Mouse (Mus musculus) heart, embryonic 16.5 days (tissue): ENCODE measurements around the gene Plb1. TPM values are rescaled to one million over a fixed set of nuclear protein-coding genes. Genes with fewer than 3 reads are reported as not detected.

Source experiments
- ATAC-seq: fragments of 200-750 bp; cut with Nextera tagmentation; replicated peaks from 2 replicates; pipeline ENCODE4 v1.8.0; 2017; ENCODE audit warnings: moderate number of reproducible peaks; ENCODE audit not compliant: insufficient read depth, low FRiP score; ENCODE audit errors: extremely low read depth
- H3K27ac ChIP-seq: fragments of 300-500 bp; sonication (generic); 2 replicates; pipeline ENCODE4 v1.5.1; 2014; ENCODE audit warnings: mild to moderate bottlenecking, low read length, control low read depth, moderate library complexity
- H3K27me3 ChIP-seq: fragments of 300-500 bp; sonication (generic); 2 replicates; pipeline ENCODE4 v1.6.1; 2014; ENCODE audit warnings: low read length, mixed read lengths; ENCODE audit not compliant: control insufficient read depth, insufficient read depth
- H3K36me3 ChIP-seq: fragments of 300-500 bp; sonication (generic); 2 replicates; pipeline ENCODE4 v1.6.1; 2014; ENCODE audit not compliant: control insufficient read depth, insufficient read depth
- H3K4me1 ChIP-seq: fragments of 300-500 bp; sonication (generic); 2 replicates; pipeline ENCODE4 v1.6.1; 2014; ENCODE audit warnings: low read length, mixed read lengths; ENCODE audit not compliant: control insufficient read depth, insufficient read depth
- H3K4me2 ChIP-seq: fragments of 300-500 bp; sonication (generic); 2 replicates; pipeline ENCODE4 v1.6.1; 2014; ENCODE audit warnings: low read depth, mild to moderate bottlenecking, control low read depth, low read length
- H3K4me3 ChIP-seq: fragments of 300-500 bp; sonication (generic); 2 replicates; pipeline ENCODE4 v1.5.1; 2014; ENCODE audit warnings: mild to moderate bottlenecking, control low read depth, low read length
- H3K9ac ChIP-seq: fragments of 300-500 bp; sonication (generic); 2 replicates; pipeline ENCODE4 v1.6.1; 2014; ENCODE audit warnings: low read length, control low read depth
- H3K9me3 ChIP-seq: fragments of 300-500 bp; sonication (generic); replicated peaks from 2 replicates; pipeline ENCODE4 v1.6.1; 2016; ENCODE audit warnings: low read length; ENCODE audit not compliant: control insufficient read depth
- WGBS: fragments of 180-500 bp; shearing (Covaris S2); extraction: QIAGEN DNeasy Blood & Tissue Kit; methylation state at CpG from one replicate; pipeline ENCODE4 v1.1.7; 2014; 5-methylcytosine and 5-hydroxymethylcytosine counted together
- polyA plus RNA-seq: library from polyadenylated mRNA; unstranded; fragments of >200 nt; fragmentation: Nextera tagmentation; extraction: Ambion mirVana; gene quantifications from 2 replicates; pipeline ENCODE4 v1.2.1, GENCODE M21; 2015

The Plb1 gene
- polyA plus RNA-seq, 1 experiment from 2014 or later: 2.5 TPM

DNA sequence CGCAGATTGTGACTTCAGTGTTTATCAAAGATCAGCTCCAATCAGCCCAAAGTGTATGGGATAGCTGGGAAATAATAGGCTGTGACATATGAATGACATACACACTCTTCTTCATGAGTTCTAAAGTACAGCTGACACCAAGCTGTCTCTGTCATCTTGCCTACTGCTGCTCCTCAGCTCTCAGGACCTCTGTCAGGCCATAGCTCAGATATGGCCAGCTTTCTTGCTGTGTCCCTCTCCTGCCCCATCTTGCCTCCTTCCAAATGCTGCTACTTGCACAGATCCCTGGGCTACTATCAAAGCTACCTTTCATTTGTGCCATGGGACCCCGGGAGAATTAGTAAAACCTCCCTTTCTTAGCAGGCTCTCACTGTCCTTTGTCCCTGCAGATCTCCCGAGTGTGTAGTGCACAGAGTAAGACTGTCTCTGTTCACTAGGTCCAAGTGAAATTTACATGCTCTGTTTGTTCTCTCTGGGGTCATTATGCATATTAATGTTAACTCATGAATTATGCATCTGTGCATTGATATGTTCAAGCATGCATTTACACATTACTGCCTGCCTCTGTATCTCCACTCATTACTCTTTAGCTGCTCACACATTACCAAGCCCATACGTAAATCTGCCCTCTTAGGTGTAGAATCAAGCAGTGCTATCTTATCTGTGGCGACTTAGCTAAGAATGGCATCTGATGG lies 45.6 kb downstream of the Plb1 start:
- 66% methylated on average over 5 of the region's 5 CpGs for WGBS
- Histone ChIP-seq H3K4me1 (peaks cover 2% of the 10 kb centered on the region; the same call in 1 of the 2 replicates), H3K27ac (no peak overlapping the region), H3K27me3 (no peaks in the 10 kb centered on the region), H3K4me3 (no peak overlapping the region), H3K9ac (no peak overlapping the region), H3K4me2 (no peak overlapping the region), H3K36me3 (no peaks in the 10 kb centered on the region), H3K9me3 (0 out of 2 replicates have a peak, but pooled peaks cover 2% of the 10 kb centered on the region)
- ATAC-seq: no peak

DNA sequence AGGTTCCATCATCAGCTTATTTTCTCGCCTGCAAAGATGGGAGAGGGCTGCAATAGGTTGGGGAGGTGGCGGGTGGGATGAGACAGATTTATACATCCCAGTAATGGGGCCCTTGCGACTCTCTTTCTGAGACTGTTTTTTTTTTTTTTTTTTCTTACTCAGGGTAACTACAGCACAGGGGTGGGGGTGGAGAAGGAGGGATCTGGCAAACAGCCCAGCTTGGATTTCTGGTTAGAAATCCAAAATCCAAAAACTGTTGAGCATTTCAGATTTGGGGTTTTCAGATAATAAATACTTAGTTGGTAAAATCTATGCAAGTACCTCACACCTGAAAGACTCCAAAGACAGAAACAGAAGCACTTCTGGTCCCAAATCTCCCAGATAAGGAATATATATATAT lies 47.6 kb downstream of the Plb1 start:
- 69% methylated on average over 3 of the region's 3 CpGs for WGBS
- Histone ChIP-seq H3K27ac (no peak overlapping the region), H3K9me3 (0 out of 2 replicates have a peak, but pooled peaks cover 2% of the 10 kb centered on the region), H3K4me2 (no peak overlapping the region), H3K4me3 (no peak overlapping the region), H3K4me1 (no peaks in the 10 kb centered on the region), H3K27me3 (no peaks in the 10 kb centered on the region), H3K9ac (no peak overlapping the region), H3K36me3 (no peaks in the 10 kb centered on the region)
- ATAC-seq: no peak

DNA sequence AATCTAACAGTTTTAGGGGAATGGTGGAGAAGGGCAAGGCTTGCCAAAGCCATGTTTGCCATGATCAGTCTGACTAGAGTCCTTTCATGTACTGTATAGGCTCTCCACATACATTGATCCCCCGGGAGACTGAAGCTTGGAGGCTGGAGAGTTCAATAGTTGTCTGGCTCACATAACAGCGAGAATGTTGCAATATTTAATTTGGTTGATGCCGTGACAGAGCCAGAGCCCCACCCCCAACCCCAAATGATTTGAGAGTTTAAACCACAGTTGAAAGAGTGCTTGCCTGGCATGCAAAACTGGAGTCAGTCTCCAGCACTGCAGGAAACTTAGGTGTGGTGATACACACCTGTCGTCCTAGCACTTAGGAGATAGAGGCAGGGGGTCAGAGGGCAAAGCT lies 49.8 kb downstream of the Plb1 start:
- Histone ChIP-seq H3K36me3 (no peaks in the 10 kb centered on the region), H3K27ac (no peak overlapping the region), H3K4me3 (no peak overlapping the region), H3K9ac (no peak overlapping the region), H3K27me3 (no peaks in the 10 kb centered on the region), H3K9me3 (no peaks in the 10 kb centered on the region), H3K4me2 (no peak overlapping the region), H3K4me1 (no peaks in the 10 kb centered on the region)
- ATAC-seq: no peak
- 68% methylated on average over 4 of the region's 4 CpGs for WGBS

DNA sequence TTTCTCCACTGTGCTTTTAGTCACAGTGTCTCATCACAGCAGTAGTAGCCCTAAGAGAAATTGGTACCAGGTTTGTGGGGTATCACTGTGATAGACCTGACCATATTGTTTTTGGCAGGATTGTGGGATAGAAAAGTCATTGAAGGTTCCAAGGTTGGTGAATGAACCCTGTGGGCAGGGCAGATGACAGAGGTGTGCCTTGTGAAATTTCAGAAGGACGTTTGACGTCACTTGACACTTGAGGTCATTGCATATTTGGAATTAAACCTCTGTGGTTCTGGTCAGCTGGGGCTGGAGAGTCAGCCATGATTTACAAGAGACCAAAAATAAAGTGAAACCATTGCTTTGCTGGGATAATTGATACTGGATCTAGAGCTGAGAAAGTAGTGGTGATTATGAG lies 50.9 kb downstream of the Plb1 start:
- 72% methylated on average over 2 of the region's 2 CpGs for WGBS
- Histone ChIP-seq H3K4me2 (no peak overlapping the region), H3K9ac (no peak overlapping the region), H3K27ac (no peak overlapping the region), H3K4me3 (no peak overlapping the region), H3K27me3 (no peaks in the 10 kb centered on the region), H3K9me3 (no peaks in the 10 kb centered on the region), H3K4me1 (no peaks in the 10 kb centered on the region), H3K36me3 (no peaks in the 10 kb centered on the region)
- no peak for ATAC-seq

- H3K4me1 ChIP-seq: no peaks in the 10 kb centered on the region
- H3K9ac ChIP-seq: no peak overlapping the region
- 72% methylated on average over 4 of the region's 4 CpGs for WGBS
Measured at GRCm38 (mm10) chr5:32286315-32286714, 53.8 kb downstream of the Plb1 start.

GRCm38 (mm10) chr5:32288021-32288420 lies 55.5 kb downstream of the Plb1 start:
- Histone ChIP-seq H3K4me2 (no peak overlapping the region), H3K27me3 (no peaks in the 10 kb centered on the region)

More at GRCm38 (mm10) chr5:32286315-32286714, 53.8 kb downstream of the Plb1 start:
- no peak overlapping the region for H3K4me3 ChIP-seq
- no peak overlapping the region for H3K4me2 ChIP-seq
- ATAC-seq: no peak
- H3K9me3 ChIP-seq: no peaks in the 10 kb centered on the region
- H3K27me3 ChIP-seq: no peaks in the 10 kb centered on the region
- H3K36me3 ChIP-seq: no peaks in the 10 kb centered on the region
- H3K27ac ChIP-seq: no peak overlapping the region

GRCm38 (mm10) chr5:32291316-32291715 lies 58.8 kb downstream of the Plb1 start:
- WGBS: 48% methylated on average over 2 of the region's 2 CpGs
- Histone ChIP-seq H3K4me3 (no peak overlapping the region), H3K9ac (no peak overlapping the region), H3K4me2 (no peak overlapping the region), H3K27me3 (no peaks in the 10 kb centered on the region), H3K36me3 (no peaks in the 10 kb centered on the region), H3K4me1 (no peaks in the 10 kb centered on the region), H3K27ac (no peak overlapping the region), H3K9me3 (no peaks in the 10 kb centered on the region)
- ATAC-seq: no peak

More at GRCm38 (mm10) chr5:32288021-32288420, 55.5 kb downstream of the Plb1 start:
- no peaks in the 10 kb centered on the region for H3K9me3 ChIP-seq
- no peak overlapping the region for H3K27ac ChIP-seq
- H3K36me3 ChIP-seq: no peaks in the 10 kb centered on the region
- H3K9ac ChIP-seq: no peak overlapping the region
- no peaks in the 10 kb centered on the region for H3K4me1 ChIP-seq
- no peak for ATAC-seq
- no peak overlapping the region for H3K4me3 ChIP-seq

GRCm38 (mm10) chr5:32302991-32303921 lies 70.7 kb downstream of the Plb1 start:
- Histone ChIP-seq H3K4me1 (0 out of 2 replicates have a peak, but pooled peaks cover 2% of the 10 kb centered on the region), H3K9ac (peak overlapping the region; percentile 61), H3K9me3 (no peaks in the 10 kb centered on the region), H3K36me3 (no peaks in the 10 kb centered on the region), H3K27me3 (no peaks in the 10 kb centered on the region), H3K4me3 (peak overlapping the region; percentile 47), H3K27ac (no peak overlapping the region), H3K4me2 (peak overlapping the region; percentile 71)
- 13% methylated on average over 23 of the region's 23 CpGs for WGBS
- ATAC-seq: peak; percentile 88

- ATAC-seq: no peak
- Histone ChIP-seq H3K4me3 (no peak overlapping the region), H3K27ac (no peak overlapping the region), H3K27me3 (no peaks in the 10 kb centered on the region), H3K9ac (no peak overlapping the region), H3K4me1 (0 out of 2 replicates have a peak, but pooled peaks cover 2% of the 10 kb centered on the region), H3K9me3 (no peaks in the 10 kb centered on the region), H3K4me2 (no peak overlapping the region), H3K36me3 (no peaks in the 10 kb centered on the region)
- 39% methylated on average over 2 of the region's 2 CpGs for WGBS
Measured at GRCm38 (mm10) chr5:32307106-32307505, 74.6 kb downstream of the Plb1 start.
